Mouse (Mus musculus): Measurements from ENCODE around the gene C1ql1. TPM values are rescaled to one million over a fixed set of nuclear protein-coding genes. Genes with fewer than 3 reads are reported as not detected.
"Not testable (repeated sequence)": the region's sequence is repeated elsewhere in the genome, so short reads cannot be mapped to it uniquely, and the experiment has no call there.

The C1ql1 gene
- polyA plus RNA-seq, 1 experiment from 2014 or later, result 5.1 TPM

DNA sequence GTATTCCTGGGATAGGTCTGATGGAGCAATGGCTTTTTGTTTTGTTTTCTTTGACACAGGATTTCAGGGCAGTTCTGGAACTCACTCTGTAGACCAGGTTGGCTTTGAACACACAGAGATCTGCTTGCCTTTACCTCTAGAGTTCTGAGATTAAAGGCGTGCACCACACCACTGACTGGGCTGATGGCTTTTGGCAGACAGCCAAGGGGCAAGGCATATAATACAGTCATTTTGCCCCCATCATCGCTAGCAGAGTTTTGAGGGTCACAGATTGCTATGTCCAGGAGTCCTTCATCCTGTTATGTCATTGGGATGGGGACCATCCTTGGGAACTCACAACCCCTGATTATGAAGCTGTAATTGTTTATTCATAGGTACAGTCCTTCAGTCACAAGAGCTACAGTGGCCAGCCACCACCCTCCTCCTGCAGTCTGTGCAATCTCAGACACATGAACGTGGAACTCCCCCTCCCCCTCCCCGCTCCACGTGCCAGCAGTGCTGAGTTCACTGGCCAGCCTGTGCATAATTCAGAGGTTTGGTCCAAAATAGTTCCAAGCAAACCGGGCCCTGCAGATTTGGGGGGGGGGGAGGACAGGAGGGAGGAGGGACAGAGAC is 31.7 kb upstream of the C1ql1 start:
- Histone ChIP-seq H3K27ac (no peak overlapping the region), H3K9me3 (no peaks in the 10 kb centered on the region), H3K4me1 (no peaks in the 10 kb centered on the region), H3K27me3 (replicated peaks) (no peaks in the 10 kb centered on the region), H3K9ac (no peak overlapping the region), H3K4me2 (no peak overlapping the region), H3K4me3 (replicated peaks) (no peak overlapping the region), H3K36me3 (no peaks in the 10 kb centered on the region)
- WGBS, result 31% methylated on average over 6 of the region's 6 CpGs
- ATAC-seq (ENCODE audit: insufficient read depth, low FRiP score, low read depth), result no peak

- H3K9ac ChIP-seq; H3K9me3 ChIP-seq; H3K36me3 ChIP-seq; ATAC-seq (ENCODE audit: insufficient read depth, low FRiP score, low read depth); H3K27ac ChIP-seq; H3K4me3 ChIP-seq (replicated peaks); H3K4me2 ChIP-seq; H3K4me1 ChIP-seq; H3K27me3 ChIP-seq (replicated peaks): not testable (repeated sequence)
- WGBS, result 80% methylated on average over 9 of the region's 9 CpGs
Observed at GRCm38 (mm10) chr11:102975966-102976365, 29.5 kb upstream of the C1ql1 start.

DNA sequence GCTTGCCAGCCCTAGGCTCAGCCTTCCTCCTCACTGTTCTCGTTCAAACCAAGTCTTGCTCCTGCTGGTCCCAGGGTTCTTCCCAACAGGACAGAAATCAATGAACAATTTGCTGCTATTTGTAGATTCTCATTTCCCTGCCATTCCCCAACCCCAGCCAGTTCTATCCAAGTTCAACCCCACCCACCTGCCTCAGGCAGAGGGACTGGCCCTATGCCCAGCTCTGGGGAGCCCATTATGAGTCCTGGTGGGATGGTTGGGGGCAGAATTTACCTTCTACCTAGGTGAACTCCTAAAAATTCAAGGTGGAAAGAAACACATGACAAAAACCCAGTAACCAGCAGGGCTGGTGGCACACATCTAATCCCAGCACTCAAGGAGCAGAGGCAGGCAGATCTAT is 25.8 kb upstream of the C1ql1 start:
- 0 out of 2 replicates have a peak, but pooled peaks cover 3% of the 10 kb centered on the region for H3K27me3 ChIP-seq (replicated peaks)
- no peaks in the 10 kb centered on the region for H3K9me3 ChIP-seq
- 45% methylated on average over 1 of the region's 1 CpGs for WGBS
- no peak overlapping the region for H3K4me2 ChIP-seq
- no peak overlapping the region for H3K27ac ChIP-seq
- no peak overlapping the region for H3K9ac ChIP-seq
- H3K4me1 ChIP-seq, result no peaks in the 10 kb centered on the region
- H3K36me3 ChIP-seq, result no peaks in the 10 kb centered on the region
- H3K4me3 ChIP-seq (replicated peaks), result no peak overlapping the region
- ATAC-seq (ENCODE audit: insufficient read depth, low FRiP score, low read depth), result no peak

- Histone ChIP-seq H3K36me3 (no peaks in the 10 kb centered on the region), H3K4me2 (no peak overlapping the region), H3K27ac (no peak overlapping the region), H3K27me3 (replicated peaks) (0 out of 2 replicates have a peak, but pooled peaks cover 3% of the 10 kb centered on the region), H3K4me1 (no peaks in the 10 kb centered on the region), H3K4me3 (replicated peaks) (no peak overlapping the region), H3K9me3 (no peaks in the 10 kb centered on the region), H3K9ac (no peak overlapping the region)
- WGBS, result 37% methylated on average over 5 of the region's 5 CpGs
- ATAC-seq (ENCODE audit: insufficient read depth, low FRiP score, low read depth), result peak; percentile 21; the same call in 1 of the 2 replicates
Observed at GRCm38 (mm10) chr11:102971604-102972003, 25.1 kb upstream of the C1ql1 start.

GRCm38 (mm10) chr11:102964547-102965091 is 18.1 kb upstream of the C1ql1 start:
- WGBS, result 67% methylated on average over 16 of the region's 16 CpGs
- peaks cover 12% of the 10 kb centered on the region for H3K4me1 ChIP-seq
- H3K27me3 ChIP-seq (replicated peaks), result 0 out of 2 replicates have a peak, but pooled peaks cover 3% of the 10 kb centered on the region
- H3K9ac ChIP-seq, result no peak overlapping the region
- ATAC-seq (ENCODE audit: insufficient read depth, low FRiP score, low read depth), result no peak
- no peaks in the 10 kb centered on the region for H3K9me3 ChIP-seq
- H3K27ac ChIP-seq, result no peak overlapping the region
- H3K4me2 ChIP-seq, result no peak overlapping the region
- H3K36me3 ChIP-seq, result no peaks in the 10 kb centered on the region
- H3K4me3 ChIP-seq (replicated peaks), result no peak overlapping the region

DNA sequence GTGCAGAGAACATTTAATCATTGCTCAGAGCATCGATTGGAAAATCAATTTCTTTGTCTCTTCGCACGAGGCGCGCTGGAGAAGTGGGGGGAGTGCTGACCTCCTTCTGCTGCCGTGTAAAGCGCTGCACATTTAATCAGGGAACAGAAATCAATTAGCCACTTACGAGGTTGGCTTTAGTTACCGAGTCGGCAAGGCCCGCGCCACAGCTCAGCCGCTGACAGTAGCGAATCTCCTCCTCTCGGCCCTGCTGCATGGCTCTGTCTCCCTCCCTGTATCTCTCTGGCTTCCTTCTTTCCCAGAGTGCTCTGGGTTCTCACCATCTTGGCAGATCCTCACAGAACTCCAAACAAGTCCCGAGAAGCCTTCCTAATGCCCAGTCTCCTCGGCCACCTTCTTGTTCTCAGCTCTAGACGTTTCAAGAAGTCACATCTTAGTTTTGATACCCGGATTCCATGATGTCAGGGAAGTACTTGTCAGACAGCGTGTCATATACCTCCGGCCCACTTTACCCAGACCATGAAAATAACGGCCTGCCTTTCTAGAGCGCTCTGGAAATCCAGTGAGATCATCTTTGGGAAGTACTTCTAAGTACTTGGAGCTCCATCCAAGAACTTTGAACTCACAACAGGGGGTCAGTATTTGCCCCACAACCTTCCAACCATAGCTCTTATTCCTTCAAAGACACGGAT is 17.5 kb upstream of the C1ql1 start:
- no peak for ATAC-seq (ENCODE audit: insufficient read depth, low FRiP score, low read depth)
- H3K4me3 ChIP-seq (replicated peaks), result no peak overlapping the region
- peaks cover 12% of the 10 kb centered on the region for H3K4me1 ChIP-seq
- 0 out of 2 replicates have a peak, but pooled peaks cover 3% of the 10 kb centered on the region for H3K27me3 ChIP-seq (replicated peaks)
- H3K9me3 ChIP-seq, result no peaks in the 10 kb centered on the region
- H3K36me3 ChIP-seq, result no peaks in the 10 kb centered on the region
- peak overlapping the region; percentile 14; the same call in 1 of the 2 replicates for H3K27ac ChIP-seq
- peak overlapping the region; percentile 31 for H3K4me2 ChIP-seq
- no peak overlapping the region for H3K9ac ChIP-seq
- WGBS, result 30% methylated on average over 24 of the region's 24 CpGs

GRCm38 (mm10) chr11:102963246-102963854 is 16.9 kb upstream of the C1ql1 start:
- H3K4me1 ChIP-seq, result peaks cover 13% of the 10 kb centered on the region
- no peak overlapping the region for H3K9ac ChIP-seq
- H3K27me3 ChIP-seq (replicated peaks), result 0 out of 2 replicates have a peak, but pooled peaks cover 3% of the 10 kb centered on the region
- WGBS, result 8% methylated on average over 16 of the region's 16 CpGs
- H3K4me3 ChIP-seq (replicated peaks), result no peak overlapping the region
- H3K27ac ChIP-seq, result peak overlapping the region; percentile 14; the same call in 1 of the 2 replicates
- no peak; the same call in 1 of the 2 replicates for ATAC-seq (ENCODE audit: insufficient read depth, low FRiP score, low read depth)
- peak overlapping the region; percentile 31 for H3K4me2 ChIP-seq
- H3K9me3 ChIP-seq, result no peaks in the 10 kb centered on the region
- no peaks in the 10 kb centered on the region for H3K36me3 ChIP-seq

DNA sequence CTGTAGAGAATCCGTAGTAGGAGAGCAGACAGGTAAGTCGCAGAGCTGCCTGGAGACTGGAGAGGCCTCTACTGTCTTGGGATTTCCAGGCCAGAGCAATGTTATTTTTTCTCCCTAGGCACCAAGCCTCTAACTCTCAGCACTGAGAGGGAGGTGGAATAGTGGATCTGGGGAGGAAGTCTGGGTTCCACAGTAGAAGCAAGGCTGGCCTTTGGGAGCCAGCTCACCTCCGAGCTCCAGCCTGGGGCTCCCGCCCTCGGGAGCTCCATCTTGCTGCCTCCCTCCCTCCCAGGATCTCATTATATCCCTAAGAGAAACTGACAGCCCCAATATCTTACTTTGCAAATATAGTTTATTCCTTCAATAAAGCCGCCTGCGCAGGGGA is 16.4 kb upstream of the C1ql1 start:
- H3K27ac ChIP-seq, result peak overlapping the region; percentile 14; the same call in 1 of the 2 replicates
- peaks cover 18% of the 10 kb centered on the region for H3K4me1 ChIP-seq
- H3K4me3 ChIP-seq (replicated peaks), result no peak overlapping the region
- no peaks in the 10 kb centered on the region for H3K36me3 ChIP-seq
- peak overlapping the region; percentile 31; the same call in 1 of the 2 replicates for H3K4me2 ChIP-seq
- 41% methylated on average over 7 of the region's 7 CpGs for WGBS
- 0 out of 2 replicates have a peak, but pooled peaks cover 3% of the 10 kb centered on the region for H3K27me3 ChIP-seq (replicated peaks)
- H3K9me3 ChIP-seq, result no peaks in the 10 kb centered on the region
- no peak for ATAC-seq (ENCODE audit: insufficient read depth, low FRiP score, low read depth)
- H3K9ac ChIP-seq, result no peak overlapping the region

- Histone ChIP-seq H3K9ac (no peak overlapping the region), H3K9me3 (no peaks in the 10 kb centered on the region), H3K4me2 (no peak overlapping the region), H3K36me3 (no peaks in the 10 kb centered on the region), H3K4me1 (peaks cover 30% of the 10 kb centered on the region), H3K4me3 (replicated peaks) (no peak overlapping the region), H3K27ac (no peak overlapping the region), H3K27me3 (replicated peaks) (no peaks in the 10 kb centered on the region)
- ATAC-seq (ENCODE audit: insufficient read depth, low FRiP score, low read depth), result no peak
- WGBS, result 92% methylated on average over 4 of the region's 4 CpGs
Observed at GRCm38 (mm10) chr11:102961082-102961481, 14.6 kb upstream of the C1ql1 start.

DNA sequence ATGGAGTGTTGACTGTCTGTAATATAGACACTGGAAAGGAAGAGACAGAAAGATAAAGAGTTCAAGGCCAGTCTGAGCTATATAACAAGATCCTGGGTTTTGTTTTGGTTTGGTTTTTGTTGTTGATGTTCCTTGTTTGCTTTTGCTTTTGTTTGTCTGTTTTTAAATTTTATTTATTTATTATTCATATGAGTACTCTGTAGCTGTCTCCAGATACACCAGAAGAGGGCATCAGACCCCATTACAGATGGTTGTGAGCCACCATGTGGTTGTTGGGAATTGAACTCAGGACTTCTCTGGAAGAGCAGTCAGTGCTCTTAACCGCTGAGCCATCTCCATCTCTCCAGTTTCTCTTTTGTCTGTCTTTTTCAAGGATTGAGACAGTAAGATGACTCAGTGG is 12.4 kb upstream of the C1ql1 start:
- WGBS, result 76% methylated on average over 1 of the region's 1 CpGs
- Histone ChIP-seq H3K27ac (no peak overlapping the region), H3K4me1 (peaks cover 29% of the 10 kb centered on the region), H3K4me2 (no peak overlapping the region), H3K27me3 (replicated peaks) (no peaks in the 10 kb centered on the region), H3K36me3 (no peaks in the 10 kb centered on the region), H3K4me3 (replicated peaks) (no peak overlapping the region), H3K9ac (no peak overlapping the region), H3K9me3 (no peaks in the 10 kb centered on the region)
- no peak for ATAC-seq (ENCODE audit: insufficient read depth, low FRiP score, low read depth)

- Histone ChIP-seq H3K36me3 (no peaks in the 10 kb centered on the region), H3K9ac (no peak overlapping the region), H3K4me1 (peaks cover 25% of the 10 kb centered on the region), H3K4me3 (replicated peaks) (no peak overlapping the region), H3K4me2 (no peak overlapping the region), H3K9me3 (no peaks in the 10 kb centered on the region), H3K27ac (no peak overlapping the region), H3K27me3 (replicated peaks) (no peaks in the 10 kb centered on the region)
- ATAC-seq (ENCODE audit: insufficient read depth, low FRiP score, low read depth), result no peak
- 85% methylated on average over 6 of the region's 6 CpGs for WGBS
Observed at GRCm38 (mm10) chr11:102958431-102958830, 11.9 kb upstream of the C1ql1 start.

DNA sequence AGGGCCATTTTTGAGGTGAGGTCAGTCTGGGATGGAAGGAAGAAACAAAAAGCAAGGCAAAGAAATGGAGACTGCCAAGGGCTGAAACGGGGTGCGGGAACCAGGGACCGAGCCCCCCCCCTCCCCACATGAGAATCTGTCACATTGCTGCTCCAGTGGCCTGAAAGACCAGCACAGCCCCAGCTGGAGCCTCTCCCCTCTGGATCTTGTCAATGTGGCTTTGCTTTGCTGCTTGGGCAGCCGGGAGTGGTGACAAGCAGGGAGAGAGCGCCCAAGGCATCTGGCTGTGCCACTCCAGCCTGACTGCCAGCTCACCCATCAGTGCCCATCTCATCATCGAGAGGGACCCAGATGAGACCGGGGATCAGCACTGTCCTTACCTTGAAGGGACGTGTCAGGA is 11.2 kb upstream of the C1ql1 start:
- Histone ChIP-seq H3K9ac (no peak overlapping the region), H3K27ac (peak overlapping the region; percentile 73), H3K36me3 (no peaks in the 10 kb centered on the region), H3K9me3 (no peaks in the 10 kb centered on the region), H3K4me1 (peaks cover 22% of the 10 kb centered on the region), H3K4me2 (0 out of 2 replicates have a peak overlapping the region, but pooled peaks have one; percentile 21), H3K27me3 (replicated peaks) (no peaks in the 10 kb centered on the region), H3K4me3 (replicated peaks) (no peak overlapping the region)
- 72% methylated on average over 8 of the region's 8 CpGs for WGBS
- no peak for ATAC-seq (ENCODE audit: insufficient read depth, low FRiP score, low read depth)

All from stomach, embryonic 15.5 days (tissue).